Mouse (Mus musculus) gastrocnemius, postnatal 10 days (tissue): ENCODE measurements around the gene Zcwpw1. TPM values are rescaled to one million over a fixed set of nuclear protein-coding genes. Genes with fewer than 3 reads are reported as not detected.
"Not testable (repeated sequence)": the region's sequence is repeated elsewhere in the genome, so short reads cannot be mapped to it uniquely, and the experiment has no call there.

ENCODE experiments used
- DNase-seq: peaks from one replicate; pipeline ENCODE4 v3.0.0; 2021; ENCODE audit warnings: mixed read lengths
- total RNA-seq, 2 experiments: library from RNA; stranded (reverse); gene quantifications; 2 replicates each; pipeline ENCODE4 v1.2.3; 2021

Gene Zcwpw1
- total RNA-seq, 2 experiments from 2014 or later: 2.0 to 3.1 TPM

GRCm38 (mm10) chr5:137835966-137836520, 48.4 kb downstream of the Zcwpw1 start, which contains the start of gene Pilra:
Gene Pilra (minus strand): TSS chr5:137836281.
- peak; percentile 17 for DNase-seq

- no peak for DNase-seq
Measured at GRCm38 (mm10) chr5:137836611-137837010, 49.0 kb downstream of the Zcwpw1 start.

GRCm38 (mm10) chr5:137837110-137837509, 49.5 kb downstream of the Zcwpw1 start:
- not testable (repeated sequence) for DNase-seq

GRCm38 (mm10) chr5:137850313-137850712, 62.7 kb downstream of the Zcwpw1 start:
- DNase-seq: not testable (repeated sequence)

GRCm38 (mm10) chr5:137854907-137855306, 67.3 kb downstream of the Zcwpw1 start:
- DNase-seq: not testable (repeated sequence)

GRCm38 (mm10) chr5:137856870-137857269, 69.3 kb downstream of the Zcwpw1 start:
- not testable (repeated sequence) for DNase-seq

GRCm38 (mm10) chr5:137857960-137858710, 70.5 kb downstream of the Zcwpw1 start, which contains the start of gene Pilrb1:
Gene Pilrb1 (minus strand): TSS chr5:137858106.
- DNase-seq: not testable (repeated sequence)

GRCm38 (mm10) chr5:137864008-137864407, 76.4 kb downstream of the Zcwpw1 start:
- not testable (repeated sequence) for DNase-seq

GRCm38 (mm10) chr5:137868600-137868999, 81.0 kb downstream of the Zcwpw1 start:
- DNase-seq: not testable (repeated sequence)

- not testable (repeated sequence) for DNase-seq
Measured at GRCm38 (mm10) chr5:137871644-137872380, 84.2 kb downstream of the Zcwpw1 start, which contains the start of gene Pilrb2. Gene Pilrb2 (minus strand): TSS chr5:137871815.

Other genes starting within 250 kb of the Zcwpw1 start
- gene Actl6b, start 234.3 kb upstream of the Zcwpw1 start, total RNA-seq: under 1 TPM in 1 of 2 experiments, not detected in 1; 0.16 TPM
- gene Tfr2, start 218.0 kb upstream of the Zcwpw1 start, total RNA-seq: under 1 TPM in 1 of 2 experiments, not detected in 1; 0.56 TPM
- gene Mospd3, start 186.7 kb upstream of the Zcwpw1 start, total RNA-seq: 10 to 100 TPM; 16.5 to 29.5 TPM
- 100 to 1,000 TPM; 292 to 390 TPM for gene Pcolce, start 174.0 kb upstream of the Zcwpw1 start, total RNA-seq
- gene Fbxo24, start 158.8 kb upstream of the Zcwpw1 start, total RNA-seq: under 1 TPM; 0.33 to 0.70 TPM
- 10 to 100 TPM; 15.9 to 17.7 TPM for gene Lrch4, start 158.7 kb upstream of the Zcwpw1 start, total RNA-seq
- gene Gm20605, start 158.6 kb upstream of the Zcwpw1 start, total RNA-seq: 1 to 10 TPM; 4.1 to 7.7 TPM
- gene Sap25, start 146.5 kb upstream of the Zcwpw1 start, total RNA-seq: 1 to 10 TPM; 2.1 to 4.0 TPM
- gene Irs3, start 142.1 kb upstream of the Zcwpw1 start, total RNA-seq: under 1 TPM; 0.42 to 0.61 TPM
- gene Agfg2, start 103.1 kb upstream of the Zcwpw1 start, total RNA-seq: 1 to 10 TPM; 4.3 to 5.9 TPM
- under 1 TPM; 0.45 to 0.75 TPM for gene Nyap1, start 46.2 kb upstream of the Zcwpw1 start, total RNA-seq
- 100 to 1,000 TPM; 189 to 203 TPM for gene Tsc22d4, start 42.1 kb upstream of the Zcwpw1 start, total RNA-seq
- 10 to 100 TPM in 1 of 2 experiments, 1 to 10 TPM in 1; 9.8 to 13.5 TPM for gene Ppp1r35, start 8.9 kb upstream of the Zcwpw1 start, total RNA-seq
- gene Mepce, start 143 bp upstream of the Zcwpw1 start, total RNA-seq: 10 to 100 TPM; 22.4 to 22.8 TPM
- gene Pilra, start 48.5 kb downstream of the Zcwpw1 start, total RNA-seq: under 1 TPM; 0.54 to 0.75 TPM
- gene Pilrb1, start 70.3 kb downstream of the Zcwpw1 start, total RNA-seq: 1 to 10 TPM in 1 of 2 experiments, under 1 TPM in 1; 0.45 to 1.3 TPM
- gene Pilrb2, start 84.0 kb downstream of the Zcwpw1 start, total RNA-seq: under 1 TPM in 1 of 2 experiments, not detected in 1; 0.56 TPM
- gene Cyp3a13, start 133.8 kb downstream of the Zcwpw1 start, total RNA-seq: not detected
- gene Gjc3, start 175.3 kb downstream of the Zcwpw1 start, total RNA-seq: 1 to 10 TPM; 5.9 to 7.1 TPM
- gene Azgp1, start 193.7 kb downstream of the Zcwpw1 start, total RNA-seq: under 1 TPM in 1 of 2 experiments, not detected in 1; 0.45 TPM
- not detected for gene Smok3a, start 233.5 kb downstream of the Zcwpw1 start, total RNA-seq
- gene Smok3b, start 233.6 kb downstream of the Zcwpw1 start, total RNA-seq: not detected